Mouse (Mus musculus) lung, postnatal 14 days (tissue): ENCODE results near the gene Gm10283.
"Not testable (repeated sequence)": the region's sequence is repeated elsewhere in the genome, so short reads cannot be mapped to it uniquely, and the experiment has no call there.

Experiments
- DNase-seq: peaks from one replicate; pipeline ENCODE4 v3.0.0; 2021

Gm10283 gene

DNA sequence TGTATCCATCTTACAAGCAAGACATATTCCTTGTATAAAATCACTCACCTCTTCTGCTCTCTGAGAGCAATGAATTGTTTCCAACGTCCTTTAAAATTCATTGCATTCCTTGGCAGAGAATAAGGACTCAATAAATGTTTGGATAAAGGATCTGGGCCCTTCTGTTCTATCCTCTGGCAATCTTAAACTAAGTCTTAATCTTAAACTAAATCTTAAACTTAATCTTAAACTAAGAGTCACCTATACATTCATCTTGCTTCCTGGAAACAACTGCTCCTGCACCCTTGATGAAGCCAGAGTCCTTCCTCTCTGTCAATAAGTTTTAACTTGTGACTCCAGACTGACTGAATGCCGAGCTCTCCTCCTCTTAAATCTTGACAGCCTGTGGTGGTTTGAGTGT lies at the start of gene Gm10283:
Gene Gm10283, minus strand, starts transcription at position 101 of the 400 bp plus-strand sequence.
- no peak for DNase-seq

DNA sequence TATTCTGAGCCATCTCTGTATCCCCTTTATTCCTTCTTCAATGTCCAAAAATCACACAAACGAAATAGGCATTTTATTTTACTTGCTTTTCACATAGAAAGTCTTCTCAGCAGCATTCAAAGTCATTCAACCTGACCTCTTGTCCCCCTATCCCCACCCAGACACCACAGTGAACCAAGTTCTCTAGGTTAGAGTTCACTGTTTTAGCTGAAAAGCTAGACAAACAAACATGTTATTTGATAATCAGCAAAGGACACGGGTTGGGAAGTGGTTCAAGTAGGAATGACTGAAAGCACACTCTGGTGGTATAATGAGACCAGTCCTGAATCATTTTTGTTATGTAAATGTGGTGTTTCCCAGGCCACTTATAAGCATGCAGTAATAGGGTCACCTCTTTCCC lies 31.9 kb upstream of the Gm10283 start:
- DNase-seq = no peak

DNA sequence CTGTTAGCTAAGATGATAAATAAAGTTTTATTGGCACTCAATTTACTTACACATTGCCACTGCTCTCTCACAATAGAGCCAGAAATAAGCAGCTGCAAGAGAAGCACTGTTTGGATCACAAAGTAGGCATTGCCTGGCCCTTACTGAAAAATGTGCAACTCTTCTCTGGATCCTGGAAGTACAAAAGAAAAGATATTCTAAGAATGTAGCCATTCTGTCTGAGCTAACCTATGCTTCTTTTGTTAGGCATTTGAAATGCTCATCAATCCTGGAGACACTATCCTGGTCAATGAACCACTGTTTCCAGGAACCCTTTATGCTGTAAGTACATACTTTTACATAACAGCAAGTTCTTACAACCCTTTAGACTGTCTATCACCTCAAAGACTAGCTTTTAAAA lies 15.3 kb upstream of the Gm10283 start:
- DNase-seq = no peak

DNA sequence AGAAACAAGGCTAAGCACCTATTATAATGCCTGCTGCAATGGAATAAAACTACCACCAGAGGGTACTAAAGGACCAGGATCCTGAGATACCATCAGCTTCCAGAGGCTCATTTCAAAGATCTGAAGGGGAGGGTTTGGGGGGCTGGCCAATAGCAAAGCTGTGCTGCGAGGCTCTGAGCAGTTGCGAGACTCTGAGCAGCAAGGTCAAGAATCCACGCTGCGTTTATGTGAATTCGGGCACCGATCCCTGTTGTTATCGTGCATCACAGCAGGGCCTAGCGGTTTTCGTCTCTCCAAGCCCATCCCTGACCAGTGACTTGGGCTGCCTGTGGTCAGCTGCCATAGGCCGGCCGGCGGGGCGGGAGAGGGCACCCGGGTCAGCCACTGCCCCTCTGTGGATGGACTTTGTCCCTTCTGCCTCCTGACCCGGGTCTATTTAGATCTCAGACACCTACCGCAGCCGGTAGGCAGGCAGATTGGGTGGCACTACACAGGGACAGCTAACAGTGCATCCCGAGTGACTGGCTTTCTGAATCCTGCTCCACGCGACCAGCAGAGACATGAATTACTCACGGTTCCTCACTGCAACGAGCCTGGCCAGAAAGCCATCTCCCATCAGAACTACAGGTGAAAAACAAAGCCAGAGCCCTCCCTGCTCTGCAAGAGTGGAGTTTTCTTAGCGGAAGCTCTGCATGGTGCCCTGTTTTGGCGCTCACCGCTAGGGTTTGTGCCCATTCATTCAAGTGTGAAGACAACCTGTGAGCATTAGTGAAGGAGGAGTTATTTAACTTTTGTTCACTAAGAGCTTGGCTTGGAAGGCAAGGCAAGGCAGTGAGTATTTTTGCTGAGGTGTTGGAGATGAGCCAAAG lies 2.9 kb upstream of the Gm10283 start, which contains the start of gene Aadat:
Gene Aadat, plus strand, starts transcription at position 280 of the 869 bp plus-strand sequence.
- DNase-seq = peak; percentile 39

DNA sequence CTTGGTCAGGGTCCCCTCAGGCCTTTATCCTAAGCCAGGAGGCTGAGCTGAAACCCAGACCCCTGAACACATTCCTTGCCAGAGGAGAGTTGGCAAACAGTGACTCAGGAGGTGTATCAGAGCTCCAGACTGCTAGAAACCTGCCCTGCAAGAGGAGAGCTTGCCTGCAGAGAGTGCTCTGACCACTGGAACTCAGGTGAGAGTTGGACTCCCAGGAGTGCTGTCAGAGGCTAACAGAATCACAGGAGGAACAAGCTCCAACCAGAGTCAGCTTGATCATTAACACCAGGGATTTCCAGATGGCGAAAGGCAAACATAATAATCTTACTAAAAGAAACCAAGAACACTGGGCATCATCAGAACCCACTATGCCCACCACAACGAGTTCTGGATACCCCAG lies 8.0 kb downstream of the Gm10283 start:
- not testable (repeated sequence) for DNase-seq

DNA sequence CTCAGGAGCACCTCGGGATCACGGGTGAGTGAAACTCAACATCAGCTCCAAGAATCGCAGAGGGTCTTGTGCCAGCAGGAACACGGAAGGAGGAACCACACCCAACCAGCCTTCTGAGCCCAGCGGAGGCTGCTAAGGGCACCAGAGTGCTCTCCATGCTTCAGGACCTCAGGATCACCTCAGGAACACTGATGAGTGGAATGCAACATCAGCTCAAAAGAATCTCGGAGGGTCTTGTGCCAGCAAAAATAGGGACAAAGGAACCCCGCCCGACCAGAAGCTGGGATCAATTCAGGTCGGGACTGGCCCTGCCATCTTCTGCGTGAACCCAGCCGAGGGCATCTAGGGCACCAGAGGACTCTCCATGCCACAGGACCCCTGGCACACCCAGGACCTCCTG lies 8.4 kb downstream of the Gm10283 start:
- no peak for DNase-seq

DNA sequence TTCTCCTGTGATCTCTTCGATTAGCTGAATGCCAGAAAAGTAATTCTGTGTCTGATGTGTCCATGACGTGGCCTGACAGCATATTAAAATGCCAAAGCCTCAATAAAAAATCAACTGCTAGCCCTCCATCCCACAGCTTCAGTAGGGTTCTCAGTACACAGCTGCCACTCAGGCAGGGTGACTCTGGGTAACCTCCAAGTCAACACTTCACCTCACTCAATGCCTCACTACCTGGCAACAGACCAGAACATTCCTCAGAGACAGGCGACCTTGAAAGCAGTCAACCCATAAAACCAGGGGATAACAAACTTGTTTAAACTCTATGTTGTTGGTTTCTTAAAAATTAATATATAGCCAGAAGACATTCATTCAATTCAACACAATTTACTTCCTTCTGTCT lies 10.5 kb downstream of the Gm10283 start:
- no peak for DNase-seq

DNA sequence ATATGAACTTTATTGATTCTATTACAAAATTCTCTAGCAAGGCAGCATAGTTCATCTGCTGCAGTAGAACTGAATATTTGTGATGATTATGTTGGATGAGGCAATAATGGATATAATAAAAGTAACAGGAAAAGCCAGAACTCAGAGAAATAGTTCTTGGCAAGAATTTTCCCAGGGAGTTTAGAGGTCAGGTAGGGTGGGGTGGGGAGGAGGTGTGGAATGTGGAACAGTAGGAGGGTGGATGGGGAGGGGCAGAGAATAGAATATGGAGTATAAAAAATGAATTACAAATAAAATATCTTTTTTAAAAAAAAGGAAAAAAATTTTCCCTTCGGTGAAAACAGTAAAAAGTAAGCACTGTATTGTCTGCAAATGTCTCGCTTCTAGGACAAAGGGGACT lies 11.1 kb downstream of the Gm10283 start:
- DNase-seq = no peak

DNA sequence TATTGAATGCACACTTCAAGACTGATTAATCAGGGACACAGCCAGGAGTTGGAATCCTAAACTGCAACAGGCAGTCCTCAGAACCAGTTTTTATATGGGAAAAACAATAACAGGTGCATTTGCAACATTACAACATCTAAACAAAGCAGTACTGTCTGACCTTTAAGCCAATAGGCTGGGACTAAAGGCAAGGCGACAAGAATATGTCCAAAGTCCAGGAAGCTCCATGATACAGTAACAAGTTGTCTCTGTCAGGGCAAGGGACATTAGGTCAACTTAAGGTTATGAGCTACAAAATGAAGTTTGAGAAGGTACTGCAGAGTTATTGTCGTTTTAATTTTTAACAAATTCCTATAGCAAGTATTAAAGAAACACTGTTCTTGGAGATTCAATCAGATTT lies 12.9 kb downstream of the Gm10283 start:
- no peak for DNase-seq

DNA sequence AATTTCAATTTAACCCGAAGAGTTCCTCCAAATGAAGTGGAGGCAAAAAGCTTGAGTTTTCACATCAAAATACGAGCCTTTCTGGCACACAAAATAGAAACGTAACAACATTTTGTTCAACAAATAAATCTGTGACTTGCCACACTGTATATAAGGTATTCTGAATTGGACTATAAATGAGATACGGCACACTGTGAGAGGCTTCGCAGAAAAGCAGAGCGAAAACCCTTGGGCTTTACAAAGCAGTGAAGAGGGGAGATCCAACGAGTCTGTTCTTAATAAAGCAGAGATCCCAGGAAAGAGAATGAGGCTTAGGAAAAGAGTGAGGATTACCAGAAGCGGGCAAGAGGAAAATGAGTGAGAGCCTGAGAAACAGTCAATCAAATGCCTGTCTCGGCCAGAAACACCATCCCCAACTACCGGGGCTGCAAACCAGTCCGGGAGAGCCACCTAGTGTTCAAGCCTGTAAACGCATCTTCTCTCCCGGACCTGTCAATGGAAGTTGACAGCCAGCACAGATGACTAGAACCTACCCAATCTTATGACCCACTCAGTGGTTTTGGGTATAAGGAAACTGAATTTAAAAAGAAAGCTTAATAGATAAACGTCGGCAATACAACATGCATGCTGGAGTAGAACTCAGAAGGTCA lies 36.2 kb downstream of the Gm10283 start:
- peak; percentile 54 for DNase-seq

DNA sequence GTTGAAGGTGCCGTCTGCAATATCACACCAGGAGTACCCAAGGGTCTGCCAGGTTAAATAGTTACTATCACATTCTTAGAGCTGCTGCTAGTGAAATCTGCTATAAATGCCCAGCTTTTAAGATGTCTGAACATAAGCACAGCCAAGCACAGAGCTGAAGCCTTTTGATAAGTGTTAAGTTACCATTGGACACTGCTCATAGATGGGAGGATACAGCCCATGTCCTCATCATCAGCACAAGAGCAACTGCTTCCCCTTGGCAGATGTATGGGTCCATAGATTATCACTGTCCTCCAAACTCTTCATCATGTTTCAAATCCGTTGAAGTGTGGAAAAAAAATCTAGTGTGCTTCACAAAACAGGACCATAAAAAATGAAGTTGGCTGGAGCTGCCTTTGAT lies 53.7 kb downstream of the Gm10283 start:
- DNase-seq = no peak

DNA sequence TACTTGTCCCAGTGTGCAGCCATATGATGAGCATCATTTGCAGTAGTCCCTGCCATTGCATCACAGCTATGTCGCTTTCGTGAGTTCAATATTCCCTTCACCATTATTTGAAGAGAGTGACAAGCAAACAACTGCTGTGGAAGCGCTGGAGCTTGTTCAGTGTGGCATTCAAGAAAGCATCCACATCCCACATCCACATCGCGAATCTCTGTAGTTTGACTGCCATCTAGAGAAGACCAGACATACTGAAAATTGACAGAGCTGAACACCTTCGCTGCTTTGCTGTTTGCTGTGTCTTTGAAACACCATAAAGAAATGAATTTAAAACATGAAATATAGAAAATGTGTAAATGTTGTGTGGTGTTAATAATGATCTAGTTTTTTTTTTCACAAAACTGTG lies 58.0 kb downstream of the Gm10283 start:
- no peak for DNase-seq

DNA sequence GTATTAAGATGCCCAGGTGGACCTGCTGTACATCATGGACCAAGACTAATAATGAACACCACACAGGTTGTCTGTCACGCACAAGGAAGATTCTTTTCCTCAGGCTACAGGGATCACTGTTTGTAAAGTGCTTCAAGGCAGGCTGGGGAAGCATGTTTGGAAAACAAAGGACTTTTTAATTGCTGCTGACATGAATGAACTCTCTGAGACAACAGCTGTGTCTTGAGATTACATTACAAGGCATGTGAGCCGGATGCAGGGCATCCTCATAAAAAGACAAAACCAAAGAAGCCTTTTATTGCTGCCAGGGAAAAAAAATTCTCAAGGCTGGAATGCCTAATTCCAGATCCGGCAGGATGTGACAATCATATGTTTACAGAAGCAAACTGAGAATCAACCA lies 64.4 kb downstream of the Gm10283 start:
- no peak for DNase-seq

DNA sequence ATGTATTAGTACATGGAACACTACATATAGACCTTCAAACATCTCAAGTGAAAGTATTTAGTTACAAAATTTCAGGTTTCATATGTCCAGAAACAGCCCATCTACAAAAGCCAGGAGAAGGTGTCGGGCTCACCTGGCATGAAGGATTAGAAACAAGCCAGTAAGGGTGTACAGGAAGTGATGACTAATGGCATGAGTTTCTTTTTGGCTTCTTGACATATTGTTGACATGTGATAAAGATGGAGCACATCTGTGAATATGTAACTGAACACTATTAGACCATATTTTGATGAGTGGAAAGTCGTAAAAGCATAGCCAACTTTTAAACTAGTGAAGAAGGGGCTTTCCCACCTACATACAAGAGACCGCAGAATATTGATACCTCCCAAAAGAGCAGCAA lies 66.1 kb downstream of the Gm10283 start:
- no peak for DNase-seq

DNA sequence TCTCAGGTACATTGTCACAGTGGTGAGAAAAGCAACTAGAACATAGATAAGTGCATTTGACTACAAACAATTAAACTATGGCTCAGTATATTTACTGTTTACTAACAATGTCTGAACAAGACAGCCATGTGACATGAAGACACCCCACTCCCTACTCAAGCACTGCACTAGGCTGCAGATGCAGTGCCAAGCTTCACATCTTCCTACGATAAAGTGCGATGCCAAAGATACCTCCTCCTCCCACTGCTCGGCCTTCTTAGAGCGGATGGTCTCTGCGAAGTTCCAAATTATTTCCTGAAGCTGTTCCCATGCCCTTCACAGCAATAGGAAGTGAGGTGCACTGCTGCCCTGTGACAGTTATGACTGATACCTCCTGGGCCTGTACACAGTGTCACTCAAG lies 70.3 kb downstream of the Gm10283 start:
- no peak for DNase-seq

DNA sequence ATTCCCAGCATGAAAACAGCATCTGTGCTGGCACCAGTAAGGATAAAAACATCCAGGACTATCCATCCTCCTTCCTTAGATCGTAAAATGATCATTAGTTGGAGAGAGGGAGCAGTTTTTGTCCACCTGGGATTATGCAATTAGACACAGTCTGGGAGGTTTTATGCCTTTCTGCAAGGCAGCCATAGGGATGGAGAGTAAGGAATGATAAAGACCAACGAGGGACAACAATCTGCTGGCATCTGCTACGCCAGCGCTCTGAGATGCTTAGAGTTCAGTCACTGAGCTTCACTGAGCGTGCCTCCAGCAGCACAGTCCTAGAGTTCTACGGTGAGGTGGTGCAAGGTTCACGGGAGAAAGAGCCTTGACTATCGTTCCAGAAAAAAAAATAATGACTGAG lies 96.6 kb downstream of the Gm10283 start:
- DNase-seq = no peak

DNA sequence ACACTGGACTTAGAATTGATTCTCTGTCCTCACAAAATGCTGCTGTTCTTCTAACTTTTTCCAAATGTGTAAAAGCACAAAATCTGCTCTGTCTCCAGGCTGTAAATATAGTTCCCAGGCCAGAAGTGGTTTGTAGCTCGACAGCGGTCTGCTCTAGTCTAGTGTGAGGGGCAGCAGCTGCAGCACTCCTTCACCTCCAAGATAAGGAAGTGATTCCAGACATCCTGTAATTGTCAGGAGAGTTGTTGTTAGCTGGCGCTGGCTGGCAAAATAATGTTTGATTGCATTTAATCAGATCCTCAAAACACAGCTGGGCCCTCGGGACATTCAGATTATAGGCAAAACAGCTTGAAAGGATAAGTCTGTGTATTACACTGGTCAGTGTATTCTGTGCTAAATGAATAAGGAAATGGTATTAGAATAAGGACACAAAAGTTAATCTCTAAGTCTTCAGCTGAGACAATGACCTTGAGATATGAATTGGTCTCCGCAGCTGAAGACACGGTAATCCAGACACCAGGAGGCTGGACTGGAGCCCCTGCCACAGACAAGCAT lies 97.9 kb downstream of the Gm10283 start:
- no peak for DNase-seq

DNA sequence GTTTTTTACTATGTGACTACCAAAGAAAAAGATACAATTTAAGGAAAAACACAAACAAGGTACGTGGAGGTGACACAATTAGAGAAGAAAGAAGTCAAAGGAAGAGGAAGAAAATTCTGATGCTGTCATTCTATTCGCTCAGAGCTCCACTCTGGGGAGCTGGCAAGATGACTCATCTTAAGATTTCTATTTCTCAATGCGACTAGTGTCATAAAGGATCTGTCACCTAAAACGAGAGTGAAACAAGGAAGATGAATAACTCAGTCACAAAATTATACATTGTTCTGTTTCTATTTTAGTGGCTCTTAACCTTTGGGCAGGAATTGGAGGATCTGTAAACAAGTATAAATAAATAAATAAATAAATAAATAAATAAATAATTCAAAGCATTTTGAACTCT lies 109.3 kb downstream of the Gm10283 start:
- no peak for DNase-seq

DNA sequence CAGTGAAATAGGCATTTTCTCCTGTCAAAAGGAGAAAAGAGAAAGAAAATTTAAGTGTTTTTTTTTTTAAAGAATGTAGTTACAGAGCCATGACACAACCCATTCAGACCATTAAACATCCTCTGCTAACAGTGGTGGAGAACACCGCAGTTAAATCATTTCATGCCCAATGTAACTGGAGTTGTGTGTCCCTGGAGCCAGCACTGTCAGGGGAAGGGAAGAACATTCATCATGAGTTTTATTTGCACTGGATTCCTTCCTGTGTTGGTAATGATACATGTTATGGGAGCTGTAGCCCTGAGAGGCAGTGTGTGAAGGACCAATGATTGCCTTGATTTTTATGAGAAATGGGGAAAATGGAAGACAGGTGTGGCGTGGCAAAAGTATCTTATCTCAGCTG lies 116.4 kb downstream of the Gm10283 start:
- DNase-seq = no peak
